Mouse (Mus musculus): ENCODE results near the gene Tm4sf4.

DNA sequence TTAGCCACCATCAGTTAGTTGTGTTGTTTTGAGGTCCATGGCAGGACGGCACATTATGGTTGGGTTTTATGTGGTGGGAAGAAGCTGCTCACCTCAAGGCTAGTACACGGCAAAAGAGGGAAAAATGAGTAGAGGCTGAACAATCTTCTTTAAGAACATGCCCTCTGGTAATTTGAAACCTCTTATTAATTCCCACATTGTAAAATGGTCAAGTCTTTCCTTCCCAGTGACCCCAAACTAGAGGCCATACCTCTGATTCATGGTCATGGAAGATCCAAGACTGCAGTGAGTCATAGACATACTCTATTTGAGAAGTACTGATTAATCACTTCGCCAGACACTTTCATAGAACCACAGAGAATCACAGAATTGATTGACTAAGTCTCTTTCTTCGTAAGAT, 13.6 kb upstream of the Tm4sf4 start:
- TF ChIP-seq POLR2A (IDR thresholded peaks at IDR 0.05; ENCODE audit: insufficient read length, low read depth) (no peak), POLR2AphosphoS2 (IDR thresholded peaks at IDR 0.05; ENCODE audit: insufficient read length, low read depth) (no peak), TCF12 (IDR thresholded peaks at IDR 0.05; ENCODE audit: insufficient read depth, poor library complexity, severe bottlenecking) (no peak), USF1 (IDR thresholded peaks at IDR 0.05; ENCODE audit: low read depth) (no peak), MYOG (IDR thresholded peaks at IDR 0.05; ENCODE audit: control insufficient read depth in 1 of 3, insufficient read depth in 1 of 3, insufficient read length in 2 of 3, low read depth in 2 of 3) (no peak), MYOD1 (IDR thresholded peaks at IDR 0.05; ENCODE audit: control insufficient read depth in 1 of 3, insufficient read length in 2 of 3, low read depth in 2 of 3) (no peak), CEBPB (IDR thresholded peaks at IDR 0.05; ENCODE audit: insufficient read depth, poor library complexity, severe bottlenecking) (no peak), REST (IDR thresholded peaks at IDR 0.05; ENCODE audit: insufficient read depth, insufficient read length) (no peak), MAX (IDR thresholded peaks at IDR 0.05; ENCODE audit: low read depth) (no peak)
